Mouse (Mus musculus) C2C12 (cell line): ENCODE results near the gene Pla2g6. TPM values are rescaled to one million over a fixed set of nuclear protein-coding genes. Genes with fewer than 3 reads are reported as not detected.

Experiments used
- H3K27me3 ChIP-seq: one replicate; pipeline ENCODE4 v1.6.1; 2011; ENCODE audit not compliant: control insufficient read depth, insufficient read depth, insufficient read length
- H3K36me3 ChIP-seq: one replicate; pipeline ENCODE4 v1.6.1; 2011; ENCODE audit not compliant: control insufficient read depth, insufficient read depth
- H3K4me3 ChIP-seq: one replicate; pipeline ENCODE4 v1.5.1; 2011; ENCODE audit warnings: mild to moderate bottlenecking, control low read depth; ENCODE audit not compliant: poor library complexity, insufficient read depth, severe bottlenecking
- H3K79me2 ChIP-seq: one replicate; pipeline ENCODE4 v1.6.1; 2011; ENCODE audit not compliant: control insufficient read depth, insufficient read depth
- H3K79me3 ChIP-seq: one replicate; pipeline ENCODE4 v1.6.1; 2011; ENCODE audit warnings: low read depth, control low read depth
- H3ac ChIP-seq: one replicate; pipeline ENCODE3; 2011; ENCODE audit warnings: low read depth; ENCODE audit not compliant: control insufficient read depth, insufficient read length
- CEBPB ChIP-seq: IDR thresholded peaks from one replicate; pipeline ENCODE4 v1.6.1; 2011; ENCODE audit warnings: low read depth, mild to moderate bottlenecking, control low read depth, moderate library complexity
- CTCF ChIP-seq: IDR thresholded peaks from one replicate; pipeline ENCODE4 v1.5.1; 2011; ENCODE audit not compliant: control insufficient read depth, insufficient read depth, insufficient read length
- FOSL1 ChIP-seq: IDR thresholded peaks from one replicate; pipeline ENCODE4 v1.8.0; 2011; ENCODE audit warnings: mild to moderate bottlenecking, low read length; ENCODE audit not compliant: poor library complexity, insufficient read depth, severe bottlenecking
- MAX ChIP-seq: IDR thresholded peaks from one replicate; pipeline ENCODE4 v1.6.1; 2011; ENCODE audit warnings: mild to moderate bottlenecking, control low read depth
- MYOD1 ChIP-seq: IDR thresholded peaks from one replicate; pipeline ENCODE4 v1.6.1; 2011; ENCODE audit warnings: low read depth; ENCODE audit not compliant: control insufficient read depth, insufficient read length
- MYOG ChIP-seq: IDR thresholded peaks from one replicate; pipeline ENCODE4 v1.6.1; 2011; ENCODE audit not compliant: control insufficient read depth, insufficient read length; ENCODE audit errors: extremely low read depth
- USF1 ChIP-seq: IDR thresholded peaks from one replicate; pipeline ENCODE4 v1.6.1; 2011; ENCODE audit warnings: low read depth, mild to moderate bottlenecking, control low read depth, moderate library complexity
- polyA plus RNA-seq: library from polyadenylated mRNA; unstranded; fragments of >200 nt; fragmentation: generic; extraction: Trizol; gene quantifications from one replicate; pipeline ENCODE4 v1.2.1, GENCODE M21; 2012; ENCODE audit warnings: missing spikeins

Pla2g6 gene
- polyA plus RNA-seq, 1 experiment, result 17.4 TPM

DNA sequence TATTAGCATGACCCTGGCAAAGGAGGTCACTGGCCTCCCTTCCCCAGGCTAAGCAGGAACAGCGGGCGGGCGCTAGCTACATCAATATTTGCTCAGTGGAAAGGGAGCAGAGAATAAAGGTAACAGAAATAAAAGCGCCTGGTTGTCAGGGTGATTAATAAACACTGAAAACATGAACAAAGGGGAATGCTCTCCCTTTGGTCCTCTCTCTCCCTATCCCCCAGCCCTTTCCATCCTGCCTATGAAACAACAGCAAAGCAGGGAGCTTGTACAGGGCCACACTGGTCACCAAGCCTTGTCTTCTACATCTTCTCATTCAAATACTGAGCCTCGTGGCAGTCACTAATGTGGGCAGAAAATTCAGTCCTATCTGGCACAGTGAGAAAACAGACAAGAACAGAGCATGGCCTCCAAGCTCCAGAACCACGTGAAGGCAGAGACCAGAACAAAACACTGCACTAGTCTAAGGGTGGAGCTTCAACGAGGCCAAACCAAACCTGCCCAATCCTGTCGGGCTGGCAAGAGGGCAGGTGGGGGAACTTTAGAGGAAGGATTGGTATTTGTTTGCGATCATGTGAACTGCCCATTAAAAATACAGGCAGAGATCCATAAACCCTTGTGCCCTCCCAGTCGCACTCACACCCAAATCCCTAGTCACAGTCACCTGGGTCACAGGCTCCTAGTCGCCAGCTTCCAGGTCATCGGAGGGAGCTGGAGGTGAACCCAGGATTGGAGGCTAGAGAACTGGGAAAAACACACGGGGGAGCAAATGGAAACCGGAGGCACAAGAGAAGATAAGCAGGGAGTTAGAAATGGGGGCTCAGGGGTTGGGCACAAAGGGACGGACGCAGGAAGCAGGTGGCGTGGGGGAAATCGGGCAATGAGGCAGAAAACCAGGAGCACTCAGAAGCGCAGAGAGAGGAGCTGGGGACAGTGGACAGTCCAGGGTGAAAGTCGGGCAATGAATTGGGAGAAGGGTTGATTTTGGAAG, 924 bp downstream of the Pla2g6 start:
- Histone ChIP-seq H3K36me3 (peaks cover 2% of the 10 kb centered on the region), H3K4me3 (peak overlapping the region; percentile 50), H3ac (peak overlapping the region; percentile 56), H3K79me2 (peaks cover 43% of the 10 kb centered on the region), H3K79me3 (peaks cover 8% of the 10 kb centered on the region), H3K27me3 (no peaks in the 10 kb centered on the region)
- TF ChIP-seq CEBPB, result no peak
- peak; percentile 76 for TF ChIP-seq USF1
- no peak for TF ChIP-seq CTCF
- no peak for TF ChIP-seq FOSL1
- TF ChIP-seq MAX, result peak; percentile 83
- TF ChIP-seq MYOD1, result no peak
- TF ChIP-seq MYOG, result no peak

DNA sequence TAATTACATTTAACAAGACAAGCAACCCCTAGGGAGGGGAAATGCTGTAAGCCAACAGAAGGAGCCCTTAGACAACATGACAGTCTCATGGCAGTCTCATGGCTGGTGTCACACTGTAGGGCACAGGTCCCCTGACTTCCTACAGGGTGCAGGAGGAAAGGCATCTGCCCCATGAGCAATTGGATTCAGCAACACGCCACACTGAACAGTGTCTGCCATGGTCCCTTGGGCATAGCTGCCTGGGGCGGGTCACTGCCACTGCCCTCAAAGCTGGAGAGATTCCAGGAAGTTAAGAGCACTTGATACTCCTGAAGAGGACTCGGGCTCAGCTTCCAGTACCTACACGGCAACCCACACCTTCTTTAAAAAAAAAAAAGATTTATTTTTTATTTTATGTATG, 1.9 kb downstream of the Pla2g6 start:
- Histone ChIP-seq H3K4me3 (no peak overlapping the region), H3K36me3 (peaks cover 5% of the 10 kb centered on the region), H3K79me3 (peaks cover 8% of the 10 kb centered on the region), H3K79me2 (peaks cover 53% of the 10 kb centered on the region), H3ac (no peak overlapping the region), H3K27me3 (no peaks in the 10 kb centered on the region)
- TF ChIP-seq MAX (peak; percentile 39), FOSL1 (no peak)

DNA sequence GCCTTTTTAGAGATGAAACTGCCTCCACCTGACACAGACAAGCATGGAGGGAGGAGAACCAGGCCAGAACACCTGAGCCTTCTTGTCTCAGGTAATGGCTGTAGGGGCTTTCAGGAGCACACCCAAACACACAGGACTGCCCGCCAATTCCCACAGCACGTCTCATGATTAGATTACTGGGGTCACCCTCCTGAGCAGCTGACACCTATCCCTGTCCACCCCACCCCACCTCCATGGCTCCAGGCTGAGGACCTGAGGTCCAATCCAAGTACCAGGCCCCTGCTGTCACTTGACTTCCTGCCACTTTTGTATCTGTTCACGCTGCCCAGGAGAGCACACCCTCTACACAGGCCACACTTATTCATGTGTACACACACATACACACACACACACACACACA, 2.4 kb downstream of the Pla2g6 start:
- Histone ChIP-seq H3K36me3 (peaks cover 5% of the 10 kb centered on the region), H3K79me3 (peaks cover 8% of the 10 kb centered on the region), H3K27me3 (no peaks in the 10 kb centered on the region), H3K79me2 (peaks cover 57% of the 10 kb centered on the region), H3ac (no peak overlapping the region), H3K4me3 (no peak overlapping the region)
- TF ChIP-seq CEBPB, result no peak
- no peak for TF ChIP-seq CTCF

DNA sequence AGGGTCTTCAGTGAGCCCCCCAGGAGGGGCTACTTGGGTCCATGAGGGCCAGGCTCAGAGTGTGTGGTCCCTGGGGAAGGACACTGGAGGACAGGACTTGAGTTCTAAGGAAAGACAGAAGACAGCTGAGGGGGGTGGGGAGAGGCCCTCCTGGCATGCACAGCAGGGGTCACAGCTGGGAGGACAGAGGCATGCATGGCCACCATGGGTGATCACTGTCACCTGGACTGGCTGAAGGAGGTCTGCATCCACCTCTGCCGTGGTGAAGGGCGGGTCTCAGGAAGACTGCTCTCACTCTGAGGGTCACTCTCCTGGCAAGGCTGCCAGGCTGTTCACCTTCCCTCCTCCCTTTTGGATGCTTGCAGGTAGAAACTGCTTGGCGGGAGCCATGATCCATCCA, 3.8 kb downstream of the Pla2g6 start:
- TF ChIP-seq USF1, result no peak
- no peak for TF ChIP-seq MYOD1
- TF ChIP-seq CTCF, result no peak
- no peak for TF ChIP-seq MYOG
- TF ChIP-seq CEBPB, result no peak
- no peak overlapping the region for H3ac ChIP-seq
- H3K79me3 ChIP-seq, result peaks cover 8% of the 10 kb centered on the region
- peaks cover 68% of the 10 kb centered on the region for H3K79me2 ChIP-seq
- H3K27me3 ChIP-seq, result no peaks in the 10 kb centered on the region
- peaks cover 13% of the 10 kb centered on the region for H3K36me3 ChIP-seq
- no peak overlapping the region for H3K4me3 ChIP-seq

DNA sequence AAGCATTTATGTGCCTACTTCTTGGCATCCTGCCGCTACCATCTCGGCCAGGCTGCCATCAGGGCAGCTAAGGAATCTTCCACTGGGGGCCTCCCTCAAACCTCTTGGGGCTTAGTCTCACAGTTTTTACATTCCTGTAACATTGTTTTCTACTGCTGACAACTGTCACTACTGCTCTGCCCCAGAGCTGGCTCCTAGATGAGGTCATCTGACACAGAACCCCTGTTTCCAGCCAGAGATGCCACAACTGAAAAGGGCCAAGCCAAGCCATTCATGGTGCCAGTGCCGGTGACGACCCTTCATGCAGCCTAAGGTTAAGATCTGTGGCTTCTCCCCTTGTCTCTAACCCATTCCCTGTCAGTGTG, 4.4 kb downstream of the Pla2g6 start:
- no peak overlapping the region for H3ac ChIP-seq

More for the DNA sequence above, 4.4 kb downstream of the Pla2g6 start:
- TF ChIP-seq MYOG (no peak), FOSL1 (no peak), MYOD1 (no peak), USF1 (no peak), CEBPB (no peak), MAX (no peak), CTCF (no peak)
- peaks cover 8% of the 10 kb centered on the region for H3K79me3 ChIP-seq
- peaks cover 13% of the 10 kb centered on the region for H3K36me3 ChIP-seq
- H3K79me2 ChIP-seq, result peaks cover 68% of the 10 kb centered on the region
- H3K4me3 ChIP-seq, result no peak overlapping the region
- H3K27me3 ChIP-seq, result no peaks in the 10 kb centered on the region
